Mouse (Mus musculus) myocyte (in vitro differentiated cells): ENCODE results near the gene Olfr1380. TPM values are rescaled to one million over a fixed set of nuclear protein-coding genes. Genes with fewer than 3 reads are reported as not detected.
"Not testable (repeated sequence)": the region's sequence is repeated elsewhere in the genome, so short reads cannot be mapped to it uniquely, and the experiment has no call there.

Experiments used
- H3K27me3 ChIP-seq: one replicate; pipeline ENCODE4 v1.6.1; 2011; ENCODE audit not compliant: control insufficient read depth, insufficient read depth, insufficient read length
- H3K36me3 ChIP-seq: one replicate; pipeline ENCODE4 v1.6.1; 2011; ENCODE audit not compliant: control insufficient read depth, insufficient read depth
- H3K4me2 ChIP-seq: one replicate; pipeline ENCODE4 v1.6.1; 2011; ENCODE audit warnings: low read depth, control low read depth
- H3K4me3 ChIP-seq: one replicate; pipeline ENCODE4 v1.5.1; 2011; ENCODE audit warnings: mild to moderate bottlenecking, control low read depth, moderate library complexity
- H3K79me2 ChIP-seq: one replicate; pipeline ENCODE4 v1.6.1; 2011; ENCODE audit not compliant: control insufficient read depth, insufficient read depth
- H3ac ChIP-seq: one replicate; pipeline ENCODE4 v1.6.1; 2011; ENCODE audit not compliant: control insufficient read depth, insufficient read length
- CEBPB ChIP-seq: IDR thresholded peaks from 2 replicates; pipeline ENCODE4 v1.6.1; 2011; ENCODE audit warnings: mild to moderate bottlenecking, moderate library complexity; ENCODE audit not compliant: poor library complexity, insufficient read depth, severe bottlenecking
- E2F4 ChIP-seq: IDR thresholded peaks from one replicate; pipeline ENCODE4 v1.6.1; 2011; ENCODE audit warnings: mild to moderate bottlenecking, control low read depth, moderate library complexity; ENCODE audit not compliant: insufficient read depth
- MAX ChIP-seq: IDR thresholded peaks from one replicate; pipeline ENCODE4 v1.6.1; 2011; ENCODE audit warnings: low read depth, mild to moderate bottlenecking, control low read depth
- MYOD1 ChIP-seq, 3 experiments: IDR thresholded peaks; one replicate each; pipeline ENCODE4 v1.6.1; 2011; ENCODE audit warnings: control low read depth in 2 of 3, low read depth in 2 of 3, mild to moderate bottlenecking in 2 of 3, moderate library complexity in 1 of 3; ENCODE audit not compliant: insufficient read length in 2 of 3, control insufficient read depth in 1 of 3
- MYOG ChIP-seq, 3 experiments: IDR thresholded peaks; one replicate each; pipeline ENCODE4 v1.6.1; 2011; ENCODE audit warnings: control low read depth in 2 of 3, low read depth in 2 of 3, mild to moderate bottlenecking in 2 of 3; ENCODE audit not compliant: insufficient read length in 2 of 3, control insufficient read depth in 1 of 3, insufficient read depth in 1 of 3
- POLR2A ChIP-seq: IDR thresholded peaks from one replicate; pipeline ENCODE4 v1.6.1; 2011; ENCODE audit warnings: low read depth, mild to moderate bottlenecking, control low read depth, moderate library complexity; ENCODE audit not compliant: insufficient read length
- POLR2AphosphoS2 ChIP-seq: IDR thresholded peaks from one replicate; pipeline ENCODE4 v1.6.1; 2011; ENCODE audit warnings: low read depth, control low read depth; ENCODE audit not compliant: insufficient read length
- REST ChIP-seq: IDR thresholded peaks from one replicate; pipeline ENCODE4 v1.6.1; 2011; ENCODE audit warnings: mild to moderate bottlenecking, control low read depth, moderate library complexity; ENCODE audit not compliant: insufficient read depth, insufficient read length
- SRF ChIP-seq: IDR thresholded peaks from one replicate; pipeline ENCODE4 v1.6.1; 2011; ENCODE audit warnings: low read depth; ENCODE audit not compliant: control insufficient read depth, insufficient read length
- TCF12 ChIP-seq: IDR thresholded peaks from one replicate; pipeline ENCODE4 v1.6.1; 2011; ENCODE audit warnings: mild to moderate bottlenecking, control low read depth; ENCODE audit not compliant: poor library complexity, insufficient read depth, severe bottlenecking
- TCF3 ChIP-seq: IDR thresholded peaks from one replicate; pipeline ENCODE4 v1.6.1; 2011; ENCODE audit warnings: low read depth, control low read depth; ENCODE audit not compliant: insufficient read length
- USF1 ChIP-seq: IDR thresholded peaks from one replicate; pipeline ENCODE4 v1.6.1; 2011; ENCODE audit warnings: low read depth, mild to moderate bottlenecking, control low read depth, moderate library complexity
- polyA plus RNA-seq: library from polyadenylated mRNA; unstranded; fragments of >200 nt; fragmentation: generic; extraction: Trizol; gene quantifications from one replicate; pipeline ENCODE4 v1.2.1, GENCODE M21; 2012; ENCODE audit warnings: missing spikeins

Gene Olfr1380
- not detected for polyA plus RNA-seq

DNA sequence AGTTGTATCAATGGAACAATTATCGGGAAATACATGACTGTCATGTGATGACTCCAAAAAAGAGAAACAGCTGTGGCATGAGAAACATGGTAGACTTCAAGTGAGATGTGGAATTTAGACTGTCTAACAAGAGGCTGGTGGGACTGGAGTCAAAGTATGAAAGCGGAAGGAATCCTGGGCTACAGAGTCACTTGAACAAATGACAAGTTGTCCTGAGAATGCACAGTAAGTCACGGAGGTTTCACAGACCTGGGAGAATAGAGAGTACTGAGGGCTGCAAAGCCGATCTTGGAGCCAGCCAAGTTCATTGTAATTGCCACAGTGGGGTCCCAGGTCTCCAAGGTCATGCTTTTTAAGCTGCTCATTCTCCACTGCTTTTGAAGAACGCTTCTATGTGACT is at the start of gene Olfr1380:
Gene Olfr1380, plus strand, starts transcription at position 301 of the 400 bp plus-strand sequence.
- H3K79me2 ChIP-seq, H3K36me3 ChIP-seq, H3K4me2 ChIP-seq, H3K27me3 ChIP-seq, H3ac ChIP-seq, H3K4me3 ChIP-seq: not testable (repeated sequence)

DNA sequence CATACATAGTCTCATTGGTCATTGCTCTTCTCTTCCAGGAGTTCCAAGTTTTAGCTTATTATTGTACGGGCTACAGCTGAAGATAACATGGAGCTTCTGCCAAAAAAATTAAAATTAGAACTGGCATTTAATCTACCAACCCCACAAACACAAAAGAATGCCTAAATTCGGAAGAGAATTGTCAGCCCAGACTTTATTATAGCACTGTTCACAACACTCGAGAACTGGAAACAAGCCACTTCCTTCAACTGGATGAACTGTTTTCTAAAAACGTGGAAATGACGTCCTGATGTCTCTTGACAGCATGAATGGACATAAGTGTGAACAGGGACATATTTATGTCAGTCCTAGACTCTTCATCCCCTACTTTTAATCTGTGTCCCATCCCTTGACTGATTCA is 38.6 kb upstream of the Olfr1380 start:
- Histone ChIP-seq H3ac (no peak overlapping the region), H3K79me2 (no peaks in the 10 kb centered on the region), H3K36me3 (no peaks in the 10 kb centered on the region)

DNA sequence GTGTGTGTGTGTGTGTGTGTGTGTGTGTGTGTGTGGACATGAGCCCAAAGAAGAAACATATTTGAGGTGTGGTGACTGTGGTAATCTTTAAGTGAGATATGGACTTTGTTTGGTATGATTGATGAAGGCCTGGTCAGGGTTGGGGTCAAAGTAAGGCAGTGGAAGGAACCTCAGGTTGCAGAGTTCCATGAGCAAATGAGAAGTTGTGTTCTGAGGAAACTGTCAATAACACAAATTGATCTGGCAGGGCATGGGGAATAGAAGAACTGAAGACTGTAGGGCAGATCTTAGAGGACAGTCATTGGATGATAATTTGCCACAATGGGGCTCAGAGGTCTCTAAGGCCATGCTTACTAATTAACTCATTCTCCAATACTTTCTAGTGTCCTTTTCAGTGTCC is 37.3 kb upstream of the Olfr1380 start, which contains the start of gene Olfr1383:
Gene Olfr1383, plus strand, starts transcription at position 301 of the 400 bp plus-strand sequence.
- H3K27me3 ChIP-seq: no peaks in the 10 kb centered on the region
- H3K36me3 ChIP-seq: no peaks in the 10 kb centered on the region
- H3K79me2 ChIP-seq: no peaks in the 10 kb centered on the region

More for the DNA sequence above, 38.6 kb upstream of the Olfr1380 start:
- no peak overlapping the region for H3K4me3 ChIP-seq
- TF ChIP-seq REST: no peak
- no peak for TF ChIP-seq SRF
- no peak for TF ChIP-seq E2F4
- no peak for TF ChIP-seq CEBPB
- TF ChIP-seq POLR2A: no peak
- no peak for TF ChIP-seq MYOG (IDR thresholded peaks at IDR 0.05; ENCODE audit: control insufficient read depth in 1 of 3, insufficient read depth in 1 of 3, insufficient read length in 2 of 3, low read depth in 2 of 3)
- TF ChIP-seq USF1: no peak
- no peak for TF ChIP-seq MYOD1 (IDR thresholded peaks at IDR 0.05; ENCODE audit: control insufficient read depth in 1 of 3, insufficient read length in 2 of 3, low read depth in 2 of 3)
- no peak for TF ChIP-seq TCF3
- TF ChIP-seq POLR2AphosphoS2: no peak
- TF ChIP-seq MAX: no peak
- TF ChIP-seq TCF12: no peak
- no peaks in the 10 kb centered on the region for H3K27me3 ChIP-seq
- no peak overlapping the region for H3K4me2 ChIP-seq

DNA sequence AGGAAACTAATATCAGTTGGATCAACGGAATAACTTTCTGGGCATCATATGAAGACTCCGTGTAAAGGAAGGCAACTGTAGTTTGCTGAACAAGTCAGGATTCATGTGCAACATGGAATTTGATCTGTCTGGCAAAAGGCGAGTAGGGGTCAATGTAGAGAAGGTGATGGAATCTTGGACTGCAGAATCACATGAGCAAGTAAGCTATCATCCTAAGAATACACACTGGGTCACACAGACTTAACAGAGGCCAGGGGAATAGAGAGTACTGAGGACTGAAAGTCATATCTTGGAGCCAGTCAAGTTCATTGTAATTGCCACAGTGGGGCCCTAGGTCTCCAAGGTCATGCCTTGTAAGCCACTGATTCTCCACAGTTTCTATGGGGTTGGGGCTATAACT is 28.7 kb upstream of the Olfr1380 start, which contains the start of gene Olfr1382:
Gene Olfr1382, plus strand, starts transcription at position 301 of the 400 bp plus-strand sequence.
- TF ChIP-seq MAX: no peak
- no peak for TF ChIP-seq REST
- TF ChIP-seq POLR2A: no peak
- H3ac ChIP-seq: no peak within 1 kb of the TSS
- H3K79me2 ChIP-seq: no peaks in the 10 kb centered on the region
- H3K4me2 ChIP-seq: no peak within 1 kb of the TSS
- H3K4me3 ChIP-seq: no peak within 1 kb of the TSS
- no peaks in the 10 kb centered on the region for H3K36me3 ChIP-seq
- no peaks in the 10 kb centered on the region for H3K27me3 ChIP-seq

More for the DNA sequence above, 37.3 kb upstream of the Olfr1380 start, which contains the start of gene Olfr1383:
- no peak within 1 kb of the TSS for H3K4me3 ChIP-seq
- no peak within 1 kb of the TSS for H3K4me2 ChIP-seq
- TF ChIP-seq TCF3 (no peak), USF1 (no peak), POLR2AphosphoS2 (no peak), E2F4 (no peak), POLR2A (no peak), MYOD1 (IDR thresholded peaks at IDR 0.05; ENCODE audit: control insufficient read depth in 1 of 3, insufficient read length in 2 of 3, low read depth in 2 of 3) (no peak), REST (no peak), TCF12 (no peak), CEBPB (no peak), MYOG (IDR thresholded peaks at IDR 0.05; ENCODE audit: control insufficient read depth in 1 of 3, insufficient read depth in 1 of 3, insufficient read length in 2 of 3, low read depth in 2 of 3) (no peak), MAX (no peak), SRF (no peak)
- no peak within 1 kb of the TSS for H3ac ChIP-seq

DNA sequence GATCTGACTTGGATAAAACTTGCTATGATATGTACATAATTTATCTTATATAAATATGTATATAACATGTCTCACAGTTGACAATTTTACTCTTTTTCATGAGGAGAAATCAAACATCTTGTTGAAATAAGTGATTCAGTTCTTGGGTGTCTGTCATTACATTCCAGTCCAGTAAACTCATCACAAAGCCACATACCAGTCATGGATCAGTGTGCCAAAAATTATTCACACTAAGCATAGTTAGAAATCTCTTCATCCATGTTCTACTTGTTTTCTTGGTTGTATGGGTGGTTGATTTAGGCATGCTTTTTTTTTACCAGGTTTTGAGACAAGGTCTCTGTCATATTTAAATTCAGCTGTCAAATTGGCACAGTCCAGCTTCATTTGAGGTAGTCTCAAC is 23.9 kb upstream of the Olfr1380 start:
- Histone ChIP-seq H3K4me3 (no peak overlapping the region), H3K79me2 (no peaks in the 10 kb centered on the region), H3K36me3 (no peaks in the 10 kb centered on the region), H3K27me3 (no peaks in the 10 kb centered on the region), H3K4me2 (no peak overlapping the region), H3ac (no peak overlapping the region)
- TF ChIP-seq SRF (no peak), TCF12 (no peak), USF1 (no peak), MAX (no peak), POLR2A (no peak), TCF3 (no peak), POLR2AphosphoS2 (no peak), REST (no peak), E2F4 (no peak), CEBPB (no peak), MYOG (IDR thresholded peaks at IDR 0.05; ENCODE audit: control insufficient read depth in 1 of 3, insufficient read depth in 1 of 3, insufficient read length in 2 of 3, low read depth in 2 of 3) (no peak), MYOD1 (IDR thresholded peaks at IDR 0.05; ENCODE audit: control insufficient read depth in 1 of 3, insufficient read length in 2 of 3, low read depth in 2 of 3) (no peak)

DNA sequence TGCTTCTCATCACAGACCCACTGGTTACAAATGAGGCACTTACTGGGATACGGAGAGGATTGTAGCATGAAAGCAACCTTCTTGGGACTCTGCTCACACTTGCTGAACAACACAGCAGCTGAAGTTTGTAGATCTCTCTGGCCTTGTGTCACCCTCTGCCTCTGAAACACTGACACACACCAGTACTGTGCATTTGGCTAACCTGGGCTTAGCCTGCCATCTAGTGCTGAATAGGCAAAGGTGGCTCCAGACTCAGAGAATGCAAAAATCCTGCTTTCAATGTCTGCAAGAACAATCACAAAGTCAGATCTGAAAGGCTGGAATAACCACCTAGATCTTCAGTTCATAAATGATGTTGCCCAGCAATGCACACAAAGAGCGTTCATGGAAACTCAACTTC is 20.0 kb upstream of the Olfr1380 start:
- H3K27me3 ChIP-seq, H3K79me2 ChIP-seq, H3ac ChIP-seq, H3K36me3 ChIP-seq, H3K4me3 ChIP-seq, H3K4me2 ChIP-seq: not testable (repeated sequence)

DNA sequence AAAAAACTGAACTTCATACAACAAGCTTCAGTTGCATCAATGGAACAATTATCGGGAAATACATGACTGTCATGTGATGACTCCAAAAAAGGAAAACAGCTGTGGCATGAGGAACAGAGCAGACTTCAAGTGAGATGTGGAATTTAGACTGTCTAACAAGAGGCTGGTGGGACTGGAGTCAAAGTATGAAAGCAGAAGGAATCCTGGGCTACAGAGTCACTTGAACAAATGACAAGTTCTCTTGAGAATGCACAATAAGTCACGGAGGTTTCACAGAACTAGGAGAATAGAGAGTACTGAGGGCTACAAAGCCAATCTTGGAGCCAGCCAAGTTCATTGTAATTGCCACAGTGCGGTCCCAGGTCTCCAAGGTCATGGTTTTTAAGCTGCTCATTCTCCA is 13.5 kb upstream of the Olfr1380 start, which contains the start of gene Olfr1381:
Gene Olfr1381, plus strand, starts transcription at position 301 of the 400 bp plus-strand sequence.
- H3K4me3 ChIP-seq, H3K79me2 ChIP-seq, H3K27me3 ChIP-seq, H3K36me3 ChIP-seq, H3ac ChIP-seq, H3K4me2 ChIP-seq: not testable (repeated sequence)

DNA sequence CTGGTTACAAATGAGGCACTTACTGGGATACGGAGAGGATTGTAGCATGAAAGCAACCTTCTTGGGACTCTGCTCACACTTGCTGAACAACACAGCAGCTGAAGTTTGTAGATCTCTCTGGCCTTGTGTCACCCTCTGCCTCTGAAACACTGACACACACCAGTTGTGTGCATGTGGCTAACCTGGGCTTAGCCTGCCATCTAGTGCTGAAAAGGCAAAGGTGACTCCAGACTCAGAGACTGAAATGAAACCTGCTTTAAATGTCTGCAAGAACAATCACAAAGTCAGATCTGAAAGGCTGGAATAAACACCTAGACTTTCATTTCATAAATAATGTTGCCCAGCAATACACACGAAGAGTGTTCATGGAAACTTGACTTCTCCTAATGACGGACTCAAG is 2.6 kb upstream of the Olfr1380 start:
- H3ac ChIP-seq, H3K4me3 ChIP-seq, H3K4me2 ChIP-seq, H3K36me3 ChIP-seq, H3K79me2 ChIP-seq, H3K27me3 ChIP-seq: not testable (repeated sequence)
